Mouse (Mus musculus) stomach, postnatal 0 days (tissue): ENCODE measurements around the gene Rnf10. TPM values are rescaled to one million over a fixed set of nuclear protein-coding genes. Genes with fewer than 3 reads are reported as not detected.

Source experiments
- ATAC-seq: fragments of 200-750 bp; cut with Nextera tagmentation; 2 replicates; pipeline ENCODE4 v1.8.0; 2017; ENCODE audit not compliant: low FRiP score, low TSS enrichment
- DNase-seq: peaks from one replicate; pipeline ENCODE4 v3.0.0-alpha.2; 2016; ENCODE audit warnings: low spot score
- H3K27ac ChIP-seq: fragments of 300-500 bp; sonication (generic); replicated peaks from 2 replicates; pipeline ENCODE4 v1.5.1; 2014; ENCODE audit warnings: mild to moderate bottlenecking, control low read depth
- H3K27me3 ChIP-seq: fragments of 300-500 bp; sonication (generic); 2 replicates; pipeline ENCODE4 v1.6.1; 2014; ENCODE audit warnings: low read length; ENCODE audit not compliant: control insufficient read depth, insufficient read depth
- H3K36me3 ChIP-seq: fragments of 300-500 bp; sonication (generic); 2 replicates; pipeline ENCODE4 v1.6.1; 2014; ENCODE audit warnings: low read length, mixed read lengths; ENCODE audit not compliant: control insufficient read depth, insufficient read depth
- H3K4me1 ChIP-seq: fragments of 300-500 bp; sonication (generic); replicated peaks from 2 replicates; pipeline ENCODE4 v1.6.1; 2014; ENCODE audit warnings: antibody characterized with exemption; ENCODE audit not compliant: control insufficient read depth, insufficient read depth
- H3K4me2 ChIP-seq: fragments of 300-500 bp; sonication (generic); replicated peaks from 2 replicates; pipeline ENCODE4 v1.6.1; 2014; ENCODE audit warnings: low read depth, mild to moderate bottlenecking, control low read depth, moderate library complexity
- H3K4me3 ChIP-seq: fragments of 300-500 bp; sonication (generic); 2 replicates; pipeline ENCODE4 v1.5.1; 2014; ENCODE audit warnings: low read depth, low read length, control low read depth
- H3K9ac ChIP-seq: fragments of 300-500 bp; sonication (generic); 2 replicates; pipeline ENCODE4 v1.6.1; 2014; ENCODE audit warnings: mild to moderate bottlenecking, low read length, control low read depth, mixed read lengths
- H3K9me3 ChIP-seq: fragments of 300-500 bp; sonication (generic); 2 replicates; pipeline ENCODE4 v1.6.1; 2016; ENCODE audit warnings: low read length; ENCODE audit not compliant: control insufficient read depth
- CTCF ChIP-seq: IDR thresholded peaks from 2 replicates; pipeline ENCODE4 v1.5.1; 2016; ENCODE audit warnings: antibody characterized with exemption, low read depth, mild to moderate bottlenecking, moderate library complexity
- EP300 ChIP-seq: optimal IDR thresholded peaks from 2 replicates; pipeline ENCODE3; 2016; ENCODE audit warnings: antibody characterized with exemption
- WGBS: fragments of 180-500 bp; shearing (Covaris S2); extraction: QIAGEN DNeasy Blood & Tissue Kit; methylation state at CpG from one replicate; pipeline ENCODE4 v1.1.7; 2014; 5-methylcytosine and 5-hydroxymethylcytosine counted together
- polyA plus RNA-seq: library from polyadenylated mRNA; unstranded; fragments of >200 nt; fragmentation: Nextera tagmentation; extraction: Ambion mirVana; gene quantifications from 2 replicates; pipeline ENCODE4 v1.2.1, GENCODE M21; 2015

The Rnf10 gene
- polyA plus RNA-seq, 1 experiment from 2014 or later: 84.0 TPM

DNA sequence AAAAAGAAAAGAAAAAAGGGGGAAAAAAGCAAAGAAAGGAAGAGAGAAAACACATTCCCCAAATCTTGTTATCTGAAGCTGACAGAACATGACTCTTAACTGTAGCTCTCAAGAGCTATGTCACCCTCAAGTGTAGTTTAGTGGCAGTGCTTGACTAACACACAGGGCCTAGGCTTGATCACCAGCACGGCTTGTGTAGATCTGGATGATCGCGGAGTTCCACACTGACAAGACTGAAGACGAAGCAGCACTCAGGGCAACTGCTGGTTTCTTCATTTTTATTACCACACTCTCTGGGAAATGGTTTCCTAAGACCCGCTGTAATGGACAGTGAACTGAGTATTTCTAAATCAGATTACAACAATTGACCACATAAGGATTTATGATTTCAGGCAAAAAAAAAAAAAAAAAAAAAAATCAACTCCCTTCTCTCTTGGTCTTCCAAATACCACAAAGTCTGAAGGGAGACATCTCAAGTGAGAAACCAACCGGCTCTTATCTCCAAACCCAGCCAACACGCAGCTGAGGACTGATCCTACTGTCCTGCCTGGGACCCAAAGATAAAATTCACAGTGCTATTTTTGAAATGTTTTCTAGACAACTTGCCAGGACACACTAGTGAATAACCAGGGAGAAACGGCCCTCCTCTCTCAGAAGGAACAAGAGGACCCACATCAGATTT is 5.8 kb downstream of the Rnf10 start:
- DNase-seq (no peak), ATAC-seq (no peak)
- 73% methylated on average over 8 of the region's 8 CpGs for WGBS
- Histone ChIP-seq H3K36me3 (no peaks in the 10 kb centered on the region), H3K27me3 (no peaks in the 10 kb centered on the region), H3K9me3 (no peaks in the 10 kb centered on the region), H3K4me2 (no peak overlapping the region), H3K4me1 (0 out of 2 replicates have a peak, but pooled peaks cover 7% of the 10 kb centered on the region), H3K9ac (no peak overlapping the region), H3K27ac (no peak overlapping the region), H3K4me3 (no peak overlapping the region)
- TF ChIP-seq CTCF (no peak), EP300 (no peak)

DNA sequence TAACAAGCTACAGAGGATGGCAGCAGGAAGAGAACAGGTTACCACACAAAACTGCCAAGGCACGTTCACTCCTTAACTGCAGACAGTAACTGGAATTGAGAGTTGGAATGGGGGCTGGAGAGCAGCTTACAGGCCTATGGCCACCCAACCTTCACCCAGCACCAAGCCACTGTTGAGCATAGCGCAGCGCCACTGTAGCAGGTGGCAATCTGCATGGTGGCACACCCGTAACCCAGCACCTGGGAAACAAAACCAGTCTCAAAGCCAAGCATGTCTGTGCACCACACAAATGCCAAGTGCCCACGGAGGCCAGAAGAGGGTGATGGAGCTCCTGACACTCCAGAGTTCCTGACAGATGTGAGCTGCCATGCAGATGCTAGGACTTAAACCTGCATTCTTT is 6.4 kb downstream of the Rnf10 start:
- WGBS: 69% methylated on average over 5 of the region's 5 CpGs
- H3K4me2 ChIP-seq: no peak overlapping the region
- TF ChIP-seq EP300 (no peak), CTCF (no peak)
- no peak overlapping the region for H3K4me3 ChIP-seq
- H3K4me1 ChIP-seq: 0 out of 2 replicates have a peak, but pooled peaks cover 7% of the 10 kb centered on the region
- H3K9me3 ChIP-seq: no peaks in the 10 kb centered on the region
- no peaks in the 10 kb centered on the region for H3K36me3 ChIP-seq
- no peak overlapping the region for H3K9ac ChIP-seq
- no peak overlapping the region for H3K27ac ChIP-seq
- no peak for ATAC-seq
- DNase-seq: no peak
- no peaks in the 10 kb centered on the region for H3K27me3 ChIP-seq

DNA sequence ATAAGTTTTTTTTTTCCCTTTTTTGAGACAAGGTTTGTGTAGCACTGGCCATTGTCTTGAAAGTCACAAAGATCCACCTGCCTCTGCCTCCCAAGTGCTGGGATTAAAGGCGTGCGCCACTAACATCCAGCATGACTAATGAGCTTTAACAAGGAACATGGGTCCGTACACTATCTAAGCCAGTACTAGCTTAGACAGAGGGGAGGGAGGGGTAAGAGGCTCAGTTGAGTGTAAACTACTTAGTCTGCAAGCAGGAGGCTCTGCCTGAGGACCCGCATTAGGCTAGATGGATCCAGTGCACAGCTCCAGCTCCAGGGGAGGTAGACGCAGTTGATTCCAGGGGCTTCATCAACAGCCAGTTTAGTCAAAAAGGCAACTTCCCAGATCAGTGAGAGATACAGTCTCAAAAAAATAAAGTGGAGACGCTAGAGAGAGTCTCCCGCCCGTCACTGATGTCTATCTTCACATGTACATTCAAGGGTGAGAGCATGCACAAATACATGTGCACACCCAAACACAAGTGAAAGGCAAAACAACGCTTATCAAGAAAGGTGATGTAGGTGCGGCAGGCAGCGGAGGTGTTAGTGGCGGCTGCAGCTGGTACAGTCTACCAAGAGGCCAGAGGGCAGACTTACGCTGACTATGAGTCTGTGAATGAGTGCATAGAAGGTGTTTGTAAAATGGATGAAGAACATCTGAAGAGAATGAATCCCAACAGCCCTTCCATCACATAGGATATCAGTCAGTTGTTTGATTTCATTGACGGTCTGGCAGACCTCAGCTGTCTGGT is 10.0 kb downstream of the Rnf10 start:
- 64% methylated on average over 14 of the region's 14 CpGs for WGBS
- no peak overlapping the region for H3K4me3 ChIP-seq
- H3K36me3 ChIP-seq: peaks cover 19% of the 10 kb centered on the region
- H3K9me3 ChIP-seq: no peaks in the 10 kb centered on the region
- no peaks in the 10 kb centered on the region for H3K27me3 ChIP-seq
- 0 out of 2 replicates have a peak, but pooled peaks cover 3% of the 10 kb centered on the region for H3K4me1 ChIP-seq
- ATAC-seq: peak; percentile 74
- no peak for TF ChIP-seq CTCF
- no peak for TF ChIP-seq EP300
- H3K27ac ChIP-seq: no peak overlapping the region; the same call in 1 of the 2 replicates
- peak; percentile 57 for DNase-seq
- H3K4me2 ChIP-seq: no peak overlapping the region
- no peak overlapping the region for H3K9ac ChIP-seq

DNA sequence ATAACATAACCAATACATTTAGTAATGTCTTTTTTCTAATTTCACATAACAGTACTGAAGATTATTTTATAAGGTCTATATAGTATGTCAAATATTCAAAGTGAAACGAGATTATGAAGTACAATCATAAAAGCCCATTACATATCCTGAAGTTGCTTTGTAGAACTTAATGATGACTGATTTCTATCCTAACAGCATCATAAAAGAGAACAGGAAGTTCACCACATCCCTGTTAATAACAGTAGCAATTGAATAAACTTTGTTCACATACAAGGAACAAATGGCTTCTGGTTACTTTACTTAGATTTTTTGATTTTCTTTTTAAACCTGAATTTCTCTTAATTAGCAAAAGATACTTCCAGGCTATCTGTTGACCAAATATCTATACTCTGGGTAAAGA is 10.8 kb downstream of the Rnf10 start:
- Histone ChIP-seq H3K4me3 (no peak overlapping the region), H3K4me2 (no peak overlapping the region), H3K9ac (no peak overlapping the region), H3K4me1 (0 out of 2 replicates have a peak, but pooled peaks cover 3% of the 10 kb centered on the region), H3K27me3 (no peaks in the 10 kb centered on the region), H3K9me3 (no peaks in the 10 kb centered on the region), H3K27ac (no peak overlapping the region), H3K36me3 (peaks cover 25% of the 10 kb centered on the region)
- no peak for DNase-seq
- TF ChIP-seq CTCF (no peak), EP300 (no peak)
- ATAC-seq: no peak
- 69% methylated on average over 1 of the region's 1 CpGs for WGBS

DNA sequence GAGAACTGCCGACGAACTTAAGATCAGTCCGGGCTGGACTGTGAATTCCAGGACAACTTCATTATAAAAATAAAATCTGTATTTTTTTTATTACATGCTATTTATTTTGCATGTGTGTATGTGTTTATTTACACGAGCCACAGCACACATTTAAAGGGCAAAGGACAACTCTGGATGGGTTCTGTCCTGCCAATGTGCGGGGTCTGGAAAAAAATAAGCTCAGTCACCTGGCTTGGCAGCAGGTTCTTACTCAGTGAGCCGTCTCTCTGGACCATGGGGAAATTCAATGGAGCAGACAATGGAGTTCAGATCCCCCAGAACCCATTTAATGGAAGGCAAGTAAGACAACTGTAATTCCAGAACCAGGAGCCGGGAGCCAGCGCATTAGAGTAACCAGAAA is 11.6 kb downstream of the Rnf10 start:
- Histone ChIP-seq H3K4me1 (0 out of 2 replicates have a peak, but pooled peaks cover under 1% of the 10 kb centered on the region), H3K27ac (no peak overlapping the region), H3K9me3 (no peaks in the 10 kb centered on the region), H3K9ac (no peak overlapping the region), H3K4me3 (no peak overlapping the region), H3K36me3 (peaks cover 32% of the 10 kb centered on the region), H3K27me3 (no peaks in the 10 kb centered on the region), H3K4me2 (no peak overlapping the region)
- WGBS: 81% methylated on average over 8 of the region's 8 CpGs
- DNase-seq: no peak
- TF ChIP-seq EP300: no peak
- ATAC-seq: no peak

DNA sequence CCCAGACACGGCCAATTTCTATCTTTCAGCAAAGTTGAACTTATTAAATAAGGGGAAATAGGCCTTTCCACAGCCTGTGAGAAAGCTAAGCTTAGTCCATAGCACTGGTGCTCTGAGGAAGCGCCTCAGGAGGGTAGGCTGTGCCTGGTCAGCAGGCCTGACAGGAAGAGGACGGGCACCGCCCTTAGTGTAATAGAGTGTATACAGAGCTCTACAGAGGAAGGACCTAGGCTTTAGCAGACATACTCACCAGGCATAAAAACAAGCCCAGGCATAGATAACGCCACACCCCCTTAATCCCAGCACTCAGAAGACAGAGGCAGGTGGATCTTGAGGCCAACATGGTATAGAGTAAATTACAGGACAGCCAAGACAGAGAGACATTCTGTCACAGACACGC is 12.3 kb downstream of the Rnf10 start:
- H3K4me1 ChIP-seq: no peaks in the 10 kb centered on the region
- no peaks in the 10 kb centered on the region for H3K9me3 ChIP-seq
- H3K4me3 ChIP-seq: no peak overlapping the region
- H3K4me2 ChIP-seq: no peak overlapping the region
- H3K36me3 ChIP-seq: peaks cover 39% of the 10 kb centered on the region
- no peak overlapping the region for H3K27ac ChIP-seq
- DNase-seq (no peak), ATAC-seq (peak; percentile 33; the same call in 1 of the 2 replicates)
- no peak for TF ChIP-seq EP300
- no peak for TF ChIP-seq CTCF
- H3K9ac ChIP-seq: no peak overlapping the region
- no peaks in the 10 kb centered on the region for H3K27me3 ChIP-seq
- 75% methylated on average over 6 of the region's 6 CpGs for WGBS
